Mouse (Mus musculus) MEL (cell line): ENCODE results near the gene Hdac11. TPM values are rescaled to one million over a fixed set of nuclear protein-coding genes. Genes with fewer than 3 reads are reported as not detected.

Source experiments
- DNase-seq: peaks from one replicate; pipeline ENCODE4 v3.0.0; 2011; ENCODE audit warnings: low read depth, low spot score
- H3K27ac ChIP-seq: 2 replicates; pipeline ENCODE4 v1.5.1; 2012; ENCODE audit warnings: low read depth, mild to moderate bottlenecking, control low read depth, low read length, moderate library complexity; ENCODE audit not compliant: control insufficient read depth
- H3K27me3 ChIP-seq, 2 experiments: fragments of 150-350 bp in 1 of 2; sonication (generic) in 1 of 2; 2 replicates each; pipeline ENCODE4 v1.6.1; 2012; ENCODE audit warnings: low read length in 2 of 2, mild to moderate bottlenecking in 2 of 2, improper control_type of control experiment in 1 of 2, moderate library complexity in 1 of 2; ENCODE audit not compliant: insufficient read depth in 2 of 2, control insufficient read depth in 1 of 2
- H3K36me3 ChIP-seq, 2 experiments: 2 replicates each; pipeline ENCODE4 v1.6.1; 2012 to 2014; ENCODE audit warnings: low read length in 2 of 2, improper control_type of control experiment in 1 of 2, inconsistent platforms in 1 of 2, mild to moderate bottlenecking in 1 of 2; ENCODE audit not compliant: insufficient read depth in 2 of 2, control insufficient read depth in 1 of 2
- H3K4me1 ChIP-seq, 2 experiments: fragments of 150-350 bp in 1 of 2; sonication (generic) in 1 of 2; 2 replicates each; pipeline ENCODE4 v1.6.1; 2012; ENCODE audit warnings: low read length in 2 of 2, improper control_type of control experiment in 1 of 2, mild to moderate bottlenecking in 1 of 2; ENCODE audit not compliant: insufficient read depth in 2 of 2, control insufficient read depth in 1 of 2
- H3K4me3 ChIP-seq, 2 experiments: fragments of 150-350 bp in 1 of 2; sonication (generic) in 1 of 2; 2 replicates each; pipeline ENCODE4 v1.5.1; 2012; ENCODE audit warnings: low read depth in 2 of 2, low read length in 2 of 2, mild to moderate bottlenecking in 2 of 2, moderate library complexity in 2 of 2, control low read depth in 1 of 2, improper control_type of control experiment in 1 of 2; ENCODE audit not compliant: control insufficient read depth in 1 of 2, insufficient read depth in 1 of 2
- H3K79me2 ChIP-seq: 2 replicates; pipeline ENCODE4 v1.6.1; 2012; ENCODE audit warnings: mild to moderate bottlenecking, low read length, moderate library complexity; ENCODE audit not compliant: control insufficient read depth, poor library complexity, insufficient read depth
- H3K9ac ChIP-seq: 2 replicates; pipeline ENCODE4 v1.6.1; 2012; ENCODE audit warnings: low read depth, mild to moderate bottlenecking, control low read depth, low read length, moderate library complexity; ENCODE audit not compliant: control insufficient read depth, poor library complexity, severe bottlenecking
- H3K9me3 ChIP-seq: fragments of 150-350 bp; sonication (generic); replicated peaks from 2 replicates; pipeline ENCODE4 v1.6.1; 2012; ENCODE audit warnings: mild to moderate bottlenecking, low read length, improper control_type of control experiment, moderate library complexity; ENCODE audit not compliant: insufficient read depth
- CTCF ChIP-seq, 3 experiments: IDR thresholded peaks in 2 of 3; conservative IDR thresholded peaks in 1 of 3; 2 replicates each; pipeline ENCODE4 v1.5.1; 2011 to 2012; ENCODE audit warnings: low read length in 3 of 3, low read depth in 2 of 3, mild to moderate bottlenecking in 2 of 3, improper control_type of control experiment in 1 of 3, inconsistent platforms in 1 of 3, mixed read lengths in 1 of 3, moderate library complexity in 1 of 3; ENCODE audit not compliant: control insufficient read depth in 1 of 3, insufficient read depth in 1 of 3, poor library complexity in 1 of 3, severe bottlenecking in 1 of 3
- E2F4 ChIP-seq: IDR thresholded peaks from 2 replicates; pipeline ENCODE4 v1.6.1; 2011; ENCODE audit warnings: low read depth, low read length, improper control_type of control experiment, borderline replicate concordance
- EP300 ChIP-seq, 2 experiments: IDR thresholded peaks; 2 replicates each; pipeline ENCODE4 v1.6.1; 2011; ENCODE audit warnings: improper control_type of control experiment in 2 of 2, low read length in 2 of 2, low read depth in 1 of 2, mild to moderate bottlenecking in 1 of 2
- ETS1 ChIP-seq: IDR thresholded peaks from 2 replicates; pipeline ENCODE4 v1.6.1; 2012; ENCODE audit warnings: low read depth, mild to moderate bottlenecking, inconsistent platforms, low read length, improper control_type of control experiment, moderate library complexity
- KAT2A ChIP-seq: conservative IDR thresholded peaks from 2 replicates; pipeline ENCODE4 v1.6.1; 2012; ENCODE audit warnings: low read depth, low read length, improper control_type of control experiment, inconsistent platforms
- MAFK ChIP-seq: IDR thresholded peaks from 2 replicates; pipeline ENCODE4 v1.6.1; 2011; ENCODE audit warnings: low read depth, mild to moderate bottlenecking, low read length, improper control_type of control experiment, borderline replicate concordance
- MAX ChIP-seq: IDR thresholded peaks from 2 replicates; pipeline ENCODE4 v1.6.1; 2011; ENCODE audit warnings: low read length, improper control_type of control experiment
- MAZ ChIP-seq: IDR thresholded peaks from 2 replicates; pipeline ENCODE4 v1.6.1; 2012; ENCODE audit warnings: low read depth, mild to moderate bottlenecking, inconsistent platforms, low read length, improper control_type of control experiment
- MEF2A ChIP-seq: IDR thresholded peaks from 2 replicates; pipeline ENCODE4 v1.6.1; 2014; ENCODE audit warnings: low read depth, mild to moderate bottlenecking, inconsistent platforms, low read length, improper control_type of control experiment; ENCODE audit not compliant: poor library complexity, insufficient replicate concordance, severe bottlenecking; ENCODE audit errors: extremely low read depth
- MXI1 ChIP-seq: IDR thresholded peaks from 2 replicates; pipeline ENCODE4 v1.6.1; 2011; ENCODE audit warnings: mild to moderate bottlenecking, low read depth, low read length, improper control_type of control experiment
- MYB ChIP-seq: IDR thresholded peaks from 2 replicates; pipeline ENCODE4 v1.6.1; 2011; ENCODE audit warnings: mild to moderate bottlenecking, low read depth, low read length, improper control_type of control experiment
- MYC ChIP-seq: IDR thresholded peaks from 2 replicates; pipeline ENCODE4 v1.6.1; 2011; ENCODE audit warnings: low read depth, mild to moderate bottlenecking, low read length, improper control_type of control experiment, moderate library complexity
- NRF1 ChIP-seq: IDR thresholded peaks from 2 replicates; pipeline ENCODE4 v1.6.1; 2014; ENCODE audit warnings: low read depth, mild to moderate bottlenecking, inconsistent platforms, low read length, improper control_type of control experiment, moderate library complexity; ENCODE audit not compliant: poor library complexity, insufficient read depth, severe bottlenecking
- POLR2A ChIP-seq, 2 experiments: IDR thresholded peaks; 2 replicates each; pipeline ENCODE4 v1.6.1; 2011 to 2012; ENCODE audit warnings: low read length in 2 of 2, mild to moderate bottlenecking in 2 of 2, control low read depth in 1 of 2, improper control_type of control experiment in 1 of 2, low read depth in 1 of 2, moderate library complexity in 1 of 2; ENCODE audit not compliant: control insufficient read depth in 1 of 2, insufficient read depth in 1 of 2, poor library complexity in 1 of 2
- USF1 ChIP-seq: IDR thresholded peaks from 2 replicates; pipeline ENCODE4 v1.6.1; 2014; ENCODE audit warnings: low read depth, mild to moderate bottlenecking, inconsistent platforms, low read length, improper control_type of control experiment, moderate library complexity
- USF2 ChIP-seq, 2 experiments: IDR thresholded peaks; 2 replicates each; pipeline ENCODE4 v1.6.1; 2011 to 2012; ENCODE audit warnings: improper control_type of control experiment in 2 of 2, low read length in 2 of 2, borderline replicate concordance in 1 of 2, inconsistent platforms in 1 of 2, low read depth in 1 of 2, mild to moderate bottlenecking in 1 of 2; ENCODE audit not compliant: insufficient read depth in 1 of 2
- ZC3H11A ChIP-seq: IDR thresholded peaks from 2 replicates; pipeline ENCODE4 v1.6.1; 2012; ENCODE audit warnings: low read depth, mild to moderate bottlenecking, inconsistent platforms, low read length, improper control_type of control experiment
- ZKSCAN1 ChIP-seq: IDR thresholded peaks from 2 replicates; pipeline ENCODE4 v1.6.1; 2012; ENCODE audit warnings: low read depth, mild to moderate bottlenecking, inconsistent platforms, low read length, improper control_type of control experiment, moderate library complexity
- ZMIZ1 ChIP-seq: IDR thresholded peaks from 2 replicates; pipeline ENCODE4 v1.6.1; 2012; ENCODE audit warnings: low read depth, mild to moderate bottlenecking, inconsistent platforms, low read length, improper control_type of control experiment, moderate library complexity
- ZNF384 ChIP-seq: IDR thresholded peaks from 2 replicates; pipeline ENCODE4 v1.6.1; 2012; ENCODE audit warnings: low read depth, mild to moderate bottlenecking, inconsistent platforms, low read length, improper control_type of control experiment
- polyA plus RNA-seq, 2 experiments: library from polyadenylated mRNA; stranded (reverse) in 1 of 2; unstranded in 1 of 2; fragments of >175 nt in 1 of 2; fragments of >200 nt in 1 of 2; gene quantifications; 2 replicates each; pipeline versions ENCODE4 v1.2.1 to v1.2.4; 2012; ENCODE audit warnings: low replicate concordance in 2 of 2, low read depth in 1 of 2; ENCODE audit not compliant: insufficient read length in 2 of 2, insufficient read depth in 1 of 2, missing spikeins in 1 of 2
- total RNA-seq: library from RNA; depleted of rRNA; stranded (reverse); fragments of 300-350 nt; gene quantifications from 2 replicates; pipeline ENCODE4 v1.2.3, GENCODE M21; 2012

Gene Hdac11
- total and polyA plus RNA-seq, 3 experiments = 3.3 to 6.0 TPM; not detected in 1

GRCm38 (mm10) chr6:91109489-91109888 is 47.0 kb upstream of the Hdac11 start:
- peaks cover 38 to 62% of the 10 kb centered on the region in 2 experiments for H3K4me1 ChIP-seq
- H3K79me2 ChIP-seq = peaks cover 56% of the 10 kb centered on the region
- H3K27ac ChIP-seq = peak overlapping the region; percentile 15; the same call in 1 of the 2 replicates
- no peak for TF ChIP-seq ZC3H11A
- no peak for TF ChIP-seq E2F4
- no peak for TF ChIP-seq ZMIZ1
- TF ChIP-seq KAT2A = no peak
- TF ChIP-seq NRF1 = no peak
- no peak for TF ChIP-seq MAFK
- no peak for TF ChIP-seq USF2 (IDR thresholded peaks at IDR 0.05; ENCODE audit: borderline replicate concordance in 1 of 2, insufficient read depth in 1 of 2, low read depth in 1 of 2, low read length in 2 of 2)
- no peak for TF ChIP-seq MYC
- no peak for TF ChIP-seq MAZ
- no peak for TF ChIP-seq ETS1
- TF ChIP-seq CTCF (IDR thresholded peaks at IDR 0.05 in 2 of 3, conservative IDR thresholded peaks at IDR 0.05 in 1 of 3; ENCODE audit: control insufficient read depth in 1 of 3, insufficient read depth in 1 of 3, low read depth in 2 of 3, low read length in 3 of 3, poor library complexity in 1 of 3, severe bottlenecking in 1 of 3) = no peak
- TF ChIP-seq USF1 = no peak
- TF ChIP-seq MEF2A = no peak
- no peak for TF ChIP-seq MXI1
- TF ChIP-seq ZKSCAN1 = no peak
- TF ChIP-seq MAX = no peak
- TF ChIP-seq EP300 (IDR thresholded peaks at IDR 0.05; ENCODE audit: low read depth in 1 of 2, low read length in 2 of 2) = no peak
- TF ChIP-seq POLR2A (IDR thresholded peaks at IDR 0.05; ENCODE audit: control insufficient read depth in 1 of 2, insufficient read depth in 1 of 2, low read depth in 1 of 2, low read length in 2 of 2, poor library complexity in 1 of 2) = no peak
- H3K4me3 ChIP-seq = no peak overlapping the region
- H3K9me3 ChIP-seq = no peaks in the 10 kb centered on the region
- no peak for DNase-seq
- H3K9ac ChIP-seq = no peak overlapping the region
- no peaks in the 10 kb centered on the region for H3K27me3 ChIP-seq
- peaks cover 2 to 63% of the 10 kb centered on the region in 2 experiments; a peak in 3 of 4 replicates for H3K36me3 ChIP-seq

GRCm38 (mm10) chr6:91110323-91111020 is 46.0 kb upstream of the Hdac11 start:
- H3K27me3 ChIP-seq = no peaks in the 10 kb centered on the region
- peaks cover 66% of the 10 kb centered on the region for H3K79me2 ChIP-seq
- H3K9me3 ChIP-seq = no peaks in the 10 kb centered on the region
- peak overlapping the region; percentile 60 for H3K9ac ChIP-seq
- peak overlapping the region; percentile 84 for H3K27ac ChIP-seq
- TF ChIP-seq EP300 (IDR thresholded peaks at IDR 0.05; ENCODE audit: low read depth in 1 of 2, low read length in 2 of 2) = peak in 1 of 2 experiments; percentile 18; a peak in 1 of 4 replicates
- TF ChIP-seq ZNF384 = peak; percentile 69
- TF ChIP-seq ZMIZ1 = no peak
- peak in 1 of 2 experiments; percentile 36; a peak in 1 of 4 replicates for TF ChIP-seq POLR2A (IDR thresholded peaks at IDR 0.05; ENCODE audit: control insufficient read depth in 1 of 2, insufficient read depth in 1 of 2, low read depth in 1 of 2, low read length in 2 of 2, poor library complexity in 1 of 2)
- TF ChIP-seq MYB = peak; percentile 69
- TF ChIP-seq, all 39 proteins: peak for 4
- DNase-seq = peak; percentile 52
- peak overlapping the region; percentile 39 to 49 for H3K4me3 ChIP-seq
- peaks cover 2 to 64% of the 10 kb centered on the region in 2 experiments; a peak in 2 of 4 replicates for H3K36me3 ChIP-seq
- peaks cover 37 to 58% of the 10 kb centered on the region in 2 experiments for H3K4me1 ChIP-seq
